In genomic region chr5:62939050-62939449, GRCm38 (mm10) we compare ENCODE assay signal across 8 mouse cellular contexts.
A peak's percentile ranks its signal among the peaks of the same experiment; 100 is the strongest.
DNase-seq lines count a peak whose midpoint lies in the region; ATAC-seq lines count a peak whose summit lies in the region.

No protein-coding gene starts in this region.

- no peak overlapping the region for H3K27ac ChIP-seq in forebrain, embryonic 11.5 days (ENCODE audit: low read depth, low read length)
- no peak overlapping the region for H3K27ac ChIP-seq in forebrain, embryonic 10.5 days
- H3K27ac ChIP-seq in neural tube, embryonic 11.5 days (ENCODE audit: low read depth, low read length) = no peak overlapping the region
- H3K27ac ChIP-seq in hindbrain, embryonic 14.5 days = no peak overlapping the region

- H3K9ac ChIP-seq in forebrain, embryonic 11.5 days (ENCODE audit: low read length) = no peak overlapping the region
- no peak overlapping the region for H3K9ac ChIP-seq in neural tube, embryonic 11.5 days (ENCODE audit: low read length)
- no peak overlapping the region for H3K9ac ChIP-seq in hindbrain, embryonic 14.5 days

- no peak overlapping the region for H3K4me3 ChIP-seq in forebrain, embryonic 11.5 days (ENCODE audit: low read depth, low read length)
- H3K4me3 ChIP-seq in forebrain, embryonic 10.5 days = no peak overlapping the region
- H3K4me3 ChIP-seq in neural tube, embryonic 11.5 days (ENCODE audit: low read depth, low read length) = no peak overlapping the region
- no peak overlapping the region for H3K4me3 ChIP-seq in hindbrain, embryonic 14.5 days (replicated peaks; ENCODE audit: low read length)

- no peaks in the 10 kb centered on the region for H3K36me3 ChIP-seq in forebrain, embryonic 11.5 days (ENCODE audit: control insufficient read depth, insufficient read depth, low read length)
- no peaks in the 10 kb centered on the region for H3K36me3 ChIP-seq in forebrain, embryonic 10.5 days (replicated peaks)
- no peaks in the 10 kb centered on the region for H3K36me3 ChIP-seq in neural tube, embryonic 11.5 days (ENCODE audit: control insufficient read depth, insufficient read depth, low read length)
- no peaks in the 10 kb centered on the region for H3K36me3 ChIP-seq in hindbrain, embryonic 14.5 days (replicated peaks; ENCODE audit: control insufficient read depth, insufficient read depth)

- ATAC-seq in forebrain, embryonic 11.5 days (replicated peaks; ENCODE audit: low FRiP score) = peak; percentile 71
- peak; percentile 57; the same call in 1 of the 2 replicates for ATAC-seq in neural tube, embryonic 11.5 days (ENCODE audit: insufficient read depth, low FRiP score, low TSS enrichment)
- ATAC-seq in hindbrain, embryonic 14.5 days (ENCODE audit: low FRiP score) = peak; percentile 55; the same call in 1 of the 2 replicates

- no peaks in the 10 kb centered on the region for H3K4me1 ChIP-seq in forebrain, embryonic 11.5 days (replicated peaks; ENCODE audit: control insufficient read depth, insufficient read depth, low read length)
- no peaks in the 10 kb centered on the region for H3K4me1 ChIP-seq in forebrain, embryonic 10.5 days
- no peaks in the 10 kb centered on the region for H3K4me1 ChIP-seq in neural tube, embryonic 11.5 days (ENCODE audit: control insufficient read depth, insufficient read depth, low read length)
- no peaks in the 10 kb centered on the region for H3K4me1 ChIP-seq in hindbrain, embryonic 14.5 days (replicated peaks; ENCODE audit: control insufficient read depth, insufficient read depth, low read length)

- H3K9me3 ChIP-seq in forebrain, embryonic 11.5 days (ENCODE audit: control insufficient read depth, low read length) = no peaks in the 10 kb centered on the region
- no peaks in the 10 kb centered on the region for H3K9me3 ChIP-seq in forebrain, embryonic 10.5 days
- H3K9me3 ChIP-seq in neural tube, embryonic 11.5 days (ENCODE audit: control insufficient read depth, low read length) = no peaks in the 10 kb centered on the region
- no peaks in the 10 kb centered on the region for H3K9me3 ChIP-seq in hindbrain, embryonic 14.5 days (ENCODE audit: control insufficient read depth, low read length)

- 53% methylated on average over 6 of the region's 6 CpGs for WGBS in forebrain, embryonic 11.5 days
- WGBS in forebrain, embryonic 10.5 days = 57% methylated on average over 6 of the region's 6 CpGs
- 54% methylated on average over 6 of the region's 6 CpGs for WGBS in neural tube, embryonic 11.5 days
- 42% methylated on average over 6 of the region's 6 CpGs for WGBS in hindbrain, embryonic 14.5 days

- DNase-seq in forebrain, embryonic 11.5 days (ENCODE audit: low spot score) = no peak
- no peak for DNase-seq in forebrain, embryonic 10.5 days (ENCODE audit: extremely low spot score, low spot score)
- no peak for DNase-seq in neural tube, embryonic 11.5 days (ENCODE audit: low spot score)
- no peak for DNase-seq in neural tube, embryonic 10.5 days (ENCODE audit: extremely low spot score, low spot score)
- DNase-seq in hindbrain, embryonic 14.5 days (ENCODE audit: low spot score) = peak; percentile 74
- peak; percentile 50 for DNase-seq in telencephalon, adult 2 months (ENCODE audit: low read depth, low spot score)
- no peak for DNase-seq in cerebellum, postnatal 25 days
- no peak for DNase-seq in heart, postnatal 4 days

- no peaks in the 10 kb centered on the region for H3K27me3 ChIP-seq in forebrain, embryonic 11.5 days (ENCODE audit: control insufficient read depth, insufficient read depth, low read length)
- no peaks in the 10 kb centered on the region for H3K27me3 ChIP-seq in forebrain, embryonic 10.5 days (ENCODE audit: poor library complexity, severe bottlenecking)
- no peaks in the 10 kb centered on the region for H3K27me3 ChIP-seq in neural tube, embryonic 11.5 days (ENCODE audit: control insufficient read depth, insufficient read depth, low read length)
- H3K27me3 ChIP-seq in hindbrain, embryonic 14.5 days (ENCODE audit: control insufficient read depth, insufficient read depth, low read length) = no peaks in the 10 kb centered on the region

- H3K4me2 ChIP-seq in forebrain, embryonic 11.5 days (ENCODE audit: low read depth, low read length, severe bottlenecking) = no peak overlapping the region
- no peak overlapping the region for H3K4me2 ChIP-seq in neural tube, embryonic 11.5 days (ENCODE audit: low read depth)
- no peak overlapping the region for H3K4me2 ChIP-seq in hindbrain, embryonic 14.5 days (replicated peaks)

Comparison
In these comparisons a context has a peak if more than half of its experiments do, and no peak if none do; other contexts are left out.
1. DNase-seq: peak in hindbrain, embryonic 14.5 days (single experiment) and telencephalon, adult 2 months (single experiment); none in forebrain, embryonic 11.5 days (single experiment), forebrain, embryonic 10.5 days (single experiment), neural tube, embryonic 11.5 days (single experiment), neural tube, embryonic 10.5 days (single experiment), cerebellum, postnatal 25 days (0 of 2) and heart, postnatal 4 days (single experiment).
2. Peak in every context shown above with its lines, with median percentiles within 50 percentile points of each other: ATAC-seq.